Mouse (Mus musculus) megakaryocyte, embryonic 14.5 days (primary cell): ENCODE results near the gene Tipin. TPM values are rescaled to one million over a fixed set of nuclear protein-coding genes. Genes with fewer than 3 reads are reported as not detected.
"Not testable (repeated sequence)": the region's sequence is repeated elsewhere in the genome, so short reads cannot be mapped to it uniquely, and the experiment has no call there.

Source experiments
- H3K27me3 ChIP-seq: replicated peaks from 2 replicates; pipeline ENCODE3; 2012; ENCODE audit warnings: inconsistent platforms
- H3K36me3 ChIP-seq: replicated peaks from 2 replicates; pipeline ENCODE3; 2012; ENCODE audit warnings: low read length, inconsistent platforms, mixed read lengths
- H3K4me1 ChIP-seq: 2 replicates; pipeline ENCODE4 v1.6.1; 2012; ENCODE audit warnings: inconsistent platforms
- H3K4me3 ChIP-seq: replicated peaks from 2 replicates; pipeline ENCODE3; 2012; ENCODE audit warnings: moderate library complexity, mild to moderate bottlenecking, inconsistent platforms
- H3K9me3 ChIP-seq: 2 replicates; pipeline ENCODE4 v1.6.1; 2012; ENCODE audit warnings: inconsistent platforms
- FLI1 ChIP-seq: IDR thresholded peaks from 2 replicates; pipeline ENCODE4 v1.6.1; 2012; ENCODE audit warnings: low read length, inconsistent platforms, mixed read lengths
- GATA1 ChIP-seq: IDR thresholded peaks from 3 replicates; pipeline ENCODE4 v1.6.1; 2012; ENCODE audit warnings: mixed read lengths, low read length, inconsistent platforms, borderline replicate concordance
- polyA plus RNA-seq: library from polyadenylated mRNA; stranded (reverse); fragments of >175 nt; gene quantifications from 2 replicates; pipeline ENCODE4 v1.2.3, GENCODE M21; 2012; ENCODE audit warnings: low replicate concordance; ENCODE audit not compliant: insufficient read depth

Tipin gene
- polyA plus RNA-seq, 1 experiment: 4.3 TPM

DNA sequence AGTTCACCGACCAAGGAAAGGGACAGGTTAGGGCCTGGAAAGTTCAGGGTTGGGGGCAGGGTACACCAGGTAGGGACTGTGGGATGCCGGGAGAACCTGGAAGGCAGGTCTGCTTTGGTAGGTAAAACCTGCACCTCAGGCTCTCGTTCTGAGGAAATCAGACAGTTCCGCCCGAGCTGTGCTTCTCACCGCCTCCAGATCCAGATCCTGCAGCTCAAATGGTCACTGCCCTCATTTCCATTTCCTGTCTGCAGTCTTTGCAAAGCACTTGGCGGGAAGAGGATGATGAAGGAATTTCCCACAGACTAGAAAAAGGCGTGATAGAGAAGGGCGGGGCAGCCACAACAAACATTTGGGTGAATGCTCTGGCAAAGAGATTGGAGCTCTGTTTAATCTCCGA, 13.2 kb upstream of the Tipin start:
- Histone ChIP-seq H3K4me1 (peaks cover 12% of the 10 kb centered on the region), H3K27me3 (peaks cover 2% of the 10 kb centered on the region), H3K36me3 (no peaks in the 10 kb centered on the region), H3K9me3 (no peaks in the 10 kb centered on the region), H3K4me3 (no peak overlapping the region)
- TF ChIP-seq GATA1 (no peak), FLI1 (no peak)

GRCm38 (mm10) chr9:64268836-64269235, 12.5 kb upstream of the Tipin start:
- not testable (repeated sequence) for H3K36me3 ChIP-seq, H3K9me3 ChIP-seq, H3K27me3 ChIP-seq, H3K4me3 ChIP-seq
- peaks cover 12% of the 10 kb centered on the region for H3K4me1 ChIP-seq

DNA sequence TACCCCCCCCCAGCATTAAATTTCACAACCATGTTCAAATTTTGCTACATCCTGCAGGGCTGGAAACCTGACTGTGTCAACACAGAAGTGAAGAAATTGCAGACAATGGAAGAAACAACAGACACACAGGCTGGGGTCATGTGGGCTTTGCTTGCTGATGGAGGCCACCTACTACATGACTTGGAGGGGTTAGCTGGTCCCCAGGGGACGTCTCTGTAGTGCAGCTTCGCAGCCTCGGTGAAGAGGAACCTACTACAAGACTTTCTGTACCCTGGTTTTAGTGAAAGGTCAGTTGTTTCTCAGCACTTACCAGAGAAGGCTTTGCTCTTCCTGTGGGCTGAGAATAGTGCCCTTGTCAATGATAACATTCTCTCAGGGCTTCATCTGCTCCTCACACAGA, 10.1 kb upstream of the Tipin start:
- peaks cover 12% of the 10 kb centered on the region for H3K4me1 ChIP-seq
- no peaks in the 10 kb centered on the region for H3K36me3 ChIP-seq
- no peak overlapping the region for H3K4me3 ChIP-seq
- H3K9me3 ChIP-seq: no peaks in the 10 kb centered on the region
- H3K27me3 ChIP-seq: peaks cover 2% of the 10 kb centered on the region
- TF ChIP-seq FLI1: no peak
- no peak for TF ChIP-seq GATA1

DNA sequence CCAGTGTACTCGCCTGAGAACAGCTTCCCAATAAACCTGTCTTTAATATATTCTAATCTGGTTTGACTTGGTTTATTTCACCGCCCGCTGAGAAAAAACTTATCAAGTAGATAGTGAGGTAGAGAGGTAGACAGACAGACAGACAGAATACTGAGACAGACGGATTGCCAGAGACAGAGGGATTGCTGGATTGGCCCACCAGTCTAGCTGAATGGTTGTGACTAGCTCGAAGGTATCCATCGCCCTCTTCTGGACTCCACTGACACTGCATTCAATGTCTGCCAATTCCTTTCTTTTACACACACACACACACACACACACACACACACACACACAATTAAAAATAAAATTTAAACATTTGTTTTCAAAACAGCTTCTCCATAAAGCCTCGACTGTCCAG, 8.8 kb upstream of the Tipin start:
- no peak for TF ChIP-seq GATA1
- Histone ChIP-seq H3K4me1 (peaks cover 12% of the 10 kb centered on the region), H3K9me3 (no peaks in the 10 kb centered on the region), H3K36me3 (no peaks in the 10 kb centered on the region), H3K27me3 (peaks cover 2% of the 10 kb centered on the region), H3K4me3 (no peak overlapping the region)

- TF ChIP-seq GATA1 (no peak), FLI1 (no peak)
- no peaks in the 10 kb centered on the region for H3K9me3 ChIP-seq
Measured at GRCm38 (mm10) chr9:64273757-64274156, 7.6 kb upstream of the Tipin start.

DNA sequence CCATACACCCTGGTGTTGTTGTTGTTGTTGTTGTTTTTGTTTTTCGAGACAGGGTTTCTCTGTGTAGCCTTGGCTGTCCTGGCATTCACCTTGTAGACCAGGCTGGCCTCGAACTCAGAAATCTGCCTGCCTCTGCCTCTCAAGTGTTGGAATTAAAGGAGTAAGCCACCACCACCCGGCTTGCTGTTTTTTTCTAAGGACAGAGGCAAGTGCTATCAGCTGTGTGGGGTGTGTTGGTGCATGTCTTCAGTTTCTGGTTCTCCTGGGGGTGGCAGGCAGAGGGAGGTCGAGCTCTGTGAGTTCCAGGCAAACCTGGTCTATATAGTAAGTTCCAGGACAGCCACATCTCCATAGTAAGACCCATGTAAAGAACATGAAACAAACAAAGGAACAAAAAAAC, 7.1 kb upstream of the Tipin start:
- no peaks in the 10 kb centered on the region for H3K36me3 ChIP-seq
- H3K4me1 ChIP-seq: peaks cover 9% of the 10 kb centered on the region
- TF ChIP-seq FLI1 (no peak), GATA1 (no peak)
- no peak overlapping the region for H3K4me3 ChIP-seq
- no peaks in the 10 kb centered on the region for H3K9me3 ChIP-seq
- peaks cover 2% of the 10 kb centered on the region for H3K27me3 ChIP-seq

More at GRCm38 (mm10) chr9:64273757-64274156, 7.6 kb upstream of the Tipin start:
- no peaks in the 10 kb centered on the region for H3K36me3 ChIP-seq
- H3K27me3 ChIP-seq: peaks cover 2% of the 10 kb centered on the region
- H3K4me1 ChIP-seq: peaks cover 9% of the 10 kb centered on the region
- H3K4me3 ChIP-seq: no peak overlapping the region

DNA sequence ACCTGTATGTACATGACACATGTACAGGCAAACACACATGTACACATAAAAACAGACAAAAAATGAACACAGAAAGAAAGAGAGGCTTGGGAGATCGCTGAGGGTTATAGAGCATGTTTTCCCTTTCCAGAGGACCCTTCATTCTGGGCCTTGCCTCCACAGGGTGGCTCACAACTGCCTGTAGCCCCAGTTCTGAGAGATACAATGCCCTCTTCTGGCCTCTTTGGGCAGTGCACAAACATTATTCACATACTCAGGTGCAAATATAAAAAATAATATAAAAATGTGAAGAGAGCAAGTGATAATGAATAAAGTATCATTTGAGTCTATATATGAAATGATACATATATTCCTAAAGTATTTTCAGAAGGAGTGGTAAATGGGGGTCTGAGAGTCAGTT, 6.5 kb upstream of the Tipin start:
- TF ChIP-seq FLI1: no peak
- no peak for TF ChIP-seq GATA1
- H3K36me3 ChIP-seq: no peaks in the 10 kb centered on the region
- H3K9me3 ChIP-seq: no peaks in the 10 kb centered on the region
- H3K4me3 ChIP-seq: no peak overlapping the region
- peaks cover 9% of the 10 kb centered on the region for H3K4me1 ChIP-seq
- peaks cover 2% of the 10 kb centered on the region for H3K27me3 ChIP-seq

GRCm38 (mm10) chr9:64277706-64278105, 3.7 kb upstream of the Tipin start:
- Histone ChIP-seq H3K9me3 (no peaks in the 10 kb centered on the region), H3K4me1 (peaks cover 11% of the 10 kb centered on the region), H3K27me3 (no peaks in the 10 kb centered on the region), H3K4me3 (no peak overlapping the region), H3K36me3 (no peaks in the 10 kb centered on the region)
- TF ChIP-seq GATA1 (no peak), FLI1 (no peak)

DNA sequence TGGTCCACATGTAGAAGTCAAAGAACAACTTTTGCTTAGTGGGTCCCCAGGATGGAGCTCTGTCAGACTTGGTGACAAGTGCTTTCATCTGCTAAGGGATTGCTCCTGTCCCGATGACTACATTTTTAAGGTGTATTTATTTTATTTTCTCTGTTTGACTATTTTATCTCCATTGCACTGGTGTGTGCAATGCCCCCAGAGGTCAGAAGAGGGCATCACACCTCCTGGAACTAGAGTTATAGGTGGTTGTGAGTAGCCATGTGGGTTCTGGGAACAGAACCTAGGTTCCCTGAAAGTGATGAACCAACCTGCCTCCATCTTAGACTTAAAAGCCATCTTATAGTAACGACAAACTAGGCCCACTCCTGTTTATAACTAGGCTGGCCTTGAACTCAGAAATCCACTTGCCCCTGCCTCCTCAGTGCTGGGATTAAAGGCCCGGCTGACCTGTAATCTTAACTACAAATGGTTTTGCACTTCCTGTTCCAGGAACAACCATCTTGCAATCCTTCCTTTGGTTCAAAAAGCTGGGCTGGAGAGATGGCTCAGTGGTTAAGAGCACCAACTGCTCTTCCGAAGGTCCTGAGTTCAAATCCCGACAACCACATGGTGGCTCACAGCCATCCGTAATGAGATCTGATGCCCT, 2.6 kb upstream of the Tipin start:
- Histone ChIP-seq H3K36me3 (peaks cover under 1% of the 10 kb centered on the region), H3K4me3 (no peak overlapping the region), H3K4me1 (peaks cover 17% of the 10 kb centered on the region), H3K9me3 (no peaks in the 10 kb centered on the region), H3K27me3 (no peaks in the 10 kb centered on the region)
- TF ChIP-seq FLI1 (no peak), GATA1 (no peak)

DNA sequence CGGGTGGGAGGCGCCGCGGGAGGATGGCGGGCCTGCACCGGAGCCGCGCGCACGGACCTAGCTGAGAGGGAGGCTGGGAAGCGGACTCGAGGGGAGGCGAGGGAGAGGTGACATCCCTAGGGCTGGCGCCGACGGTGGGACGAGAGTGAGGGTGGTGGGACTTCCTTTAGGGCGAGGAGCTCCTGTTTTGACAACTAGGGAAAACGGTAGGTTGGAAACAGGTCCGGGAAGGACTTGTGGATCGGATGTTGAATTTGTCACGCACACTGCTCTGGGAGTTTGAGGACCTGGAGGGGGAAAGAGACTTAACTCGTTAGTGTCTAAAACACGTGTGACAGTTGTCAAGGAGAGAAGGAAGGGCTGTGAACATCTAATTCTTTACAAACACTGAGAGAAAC, 399 bp downstream of the Tipin start:
- Histone ChIP-seq H3K4me3 (peak overlapping the region; percentile 92), H3K36me3 (peaks cover 11% of the 10 kb centered on the region), H3K27me3 (no peaks in the 10 kb centered on the region), H3K4me1 (peaks cover 22% of the 10 kb centered on the region), H3K9me3 (no peaks in the 10 kb centered on the region)
- TF ChIP-seq FLI1 (no peak), GATA1 (no peak)
